Mouse (Mus musculus) layer of hippocampus, adult 9-11 months (tissue): ENCODE results near the gene Ulk4.

Source experiments
- DNase-seq: peaks from one replicate; pipeline ENCODE4 v3.0.0; 2022

The Ulk4 gene

DNA sequence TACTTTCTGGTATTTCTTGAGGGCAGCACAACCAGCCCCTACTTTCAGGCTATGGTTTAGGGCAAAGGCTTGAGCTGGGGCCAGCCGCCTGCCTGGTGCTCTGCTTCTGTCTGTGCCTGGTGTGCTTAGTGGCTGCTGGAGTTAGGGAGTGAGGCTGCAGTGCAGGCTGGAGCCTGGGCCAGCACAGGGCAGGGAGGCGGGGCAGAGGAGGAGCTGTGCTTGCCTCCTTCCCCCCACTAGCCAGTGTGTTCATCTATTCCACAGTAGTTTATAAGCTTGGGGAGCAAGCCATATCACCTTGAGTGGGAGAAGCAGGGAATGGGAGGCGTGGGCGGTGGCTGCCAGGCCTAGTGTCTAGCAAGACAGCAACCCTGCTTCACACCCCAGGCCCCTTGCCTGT lies 313.9 kb downstream of the Ulk4 start:
- DNase-seq: no peak

GRCm38 (mm10) chr9:120961969-120962700 lies 314.9 kb downstream of the Ulk4 start:
- DNase-seq: no peak

- peak; percentile 31 for DNase-seq
Measured at GRCm38 (mm10) chr9:120961466-120961865, 315.5 kb downstream of the Ulk4 start.

DNA sequence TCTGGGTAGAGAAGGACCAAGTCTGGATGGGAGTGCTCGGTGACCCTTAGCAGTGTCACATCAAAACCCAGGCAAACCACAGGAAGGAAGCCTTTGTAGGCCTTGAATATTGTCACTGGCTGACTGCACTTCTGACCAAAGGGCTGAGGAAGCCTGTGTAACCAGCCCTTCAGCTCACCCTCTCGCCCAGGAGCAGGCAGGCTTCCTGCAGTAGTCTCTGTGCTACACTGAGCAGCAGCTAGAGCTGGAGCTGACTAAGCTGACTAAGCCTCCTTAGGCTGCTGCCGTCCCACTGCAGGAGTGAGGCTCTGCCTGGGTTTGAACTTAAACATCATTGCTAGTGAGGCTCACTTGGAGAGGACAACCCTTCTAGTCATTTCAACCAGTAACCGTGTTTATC lies 316.4 kb downstream of the Ulk4 start:
- no peak for DNase-seq

DNA sequence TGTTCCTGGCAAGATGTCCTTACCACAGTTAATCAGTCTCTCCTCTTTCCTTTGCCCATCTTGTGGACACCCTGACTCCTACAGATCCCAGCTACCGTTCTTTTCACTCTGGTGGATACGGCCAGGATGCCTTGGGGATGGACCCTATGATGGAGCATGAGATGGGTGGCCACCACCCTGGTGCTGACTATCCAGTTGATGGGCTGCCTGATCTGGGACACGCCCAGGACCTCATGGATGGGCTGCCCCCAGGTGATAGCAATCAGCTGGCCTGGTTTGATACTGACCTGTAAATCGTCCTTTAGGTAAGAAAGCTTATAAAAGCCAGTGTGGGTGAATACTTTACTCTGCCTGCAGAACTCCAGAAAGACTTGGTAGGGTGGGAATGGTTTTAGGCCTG lies 317.8 kb downstream of the Ulk4 start:
- DNase-seq: no peak

DNA sequence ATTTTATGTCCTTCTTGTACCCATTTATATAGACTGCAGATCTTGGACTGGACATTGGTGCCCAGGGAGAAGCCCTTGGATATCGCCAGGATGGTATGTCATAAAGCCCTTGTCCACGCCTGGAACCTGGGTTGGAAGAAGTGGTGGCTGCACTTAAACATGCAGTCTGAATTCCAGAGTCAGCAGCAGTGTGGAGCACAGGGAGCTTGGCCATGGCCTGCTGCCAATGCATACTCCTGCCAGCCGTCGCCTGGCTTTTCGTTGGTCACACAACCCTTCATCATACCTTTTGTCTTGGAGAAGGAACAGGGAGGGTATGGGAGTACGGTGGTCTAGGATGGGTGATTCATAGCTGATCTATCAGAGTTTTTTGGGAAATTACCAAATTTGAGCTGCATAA lies 318.4 kb downstream of the Ulk4 start:
- no peak for DNase-seq

GRCm38 (mm10) chr9:120958051-120958450 lies 318.9 kb downstream of the Ulk4 start:
- DNase-seq: no peak

GRCm38 (mm10) chr9:120951947-120952346 lies 325.1 kb downstream of the Ulk4 start:
- DNase-seq: no peak

GRCm38 (mm10) chr9:120950761-120951160 lies 326.2 kb downstream of the Ulk4 start:
- DNase-seq: no peak

- no peak for DNase-seq
Measured at GRCm38 (mm10) chr9:120948832-120949231, 328.2 kb downstream of the Ulk4 start.

- no peak for DNase-seq
Measured at GRCm38 (mm10) chr9:120946131-120946530, 330.9 kb downstream of the Ulk4 start.

DNA sequence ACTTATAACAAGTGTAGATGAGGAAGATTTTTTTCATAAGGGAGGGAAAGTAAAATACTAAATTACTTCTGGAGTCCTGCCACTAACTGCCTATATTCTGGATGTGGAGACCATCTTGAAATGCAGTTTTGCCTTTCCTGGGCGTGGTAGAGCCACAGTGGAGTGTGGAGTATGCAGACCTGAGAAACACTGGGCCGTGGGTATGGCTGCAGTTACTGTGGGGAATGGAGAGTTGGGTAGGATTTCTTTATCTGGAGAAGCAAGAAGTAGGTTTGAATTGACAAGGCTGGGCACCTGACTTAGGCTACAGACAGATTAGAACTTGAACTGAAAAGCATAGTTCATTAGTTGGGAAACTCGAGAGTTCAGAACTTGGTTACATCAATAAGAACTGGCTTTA lies 332.8 kb downstream of the Ulk4 start:
- no peak for DNase-seq

DNA sequence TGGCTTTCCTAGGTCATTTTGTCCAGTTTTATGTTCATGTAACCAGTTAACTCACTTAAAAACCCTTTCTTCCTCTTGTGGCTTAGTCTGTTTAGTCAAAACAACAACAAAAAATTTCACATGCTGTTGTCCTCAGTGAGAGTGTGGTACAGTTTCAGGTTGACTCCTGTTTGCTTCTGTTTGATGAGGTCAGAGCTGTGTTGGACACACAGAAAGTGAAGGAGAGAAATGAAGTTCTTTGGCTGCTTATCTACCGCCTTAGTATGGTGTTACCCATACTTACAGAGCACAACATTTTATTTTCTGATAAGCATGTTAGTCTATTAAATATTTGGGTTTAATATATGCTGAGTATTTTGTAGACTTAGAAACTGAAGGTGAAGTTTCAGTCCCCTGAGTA lies 333.2 kb downstream of the Ulk4 start:
- no peak for DNase-seq

- no peak for DNase-seq
Measured at GRCm38 (mm10) chr9:120940858-120941257, 336.1 kb downstream of the Ulk4 start.

DNA sequence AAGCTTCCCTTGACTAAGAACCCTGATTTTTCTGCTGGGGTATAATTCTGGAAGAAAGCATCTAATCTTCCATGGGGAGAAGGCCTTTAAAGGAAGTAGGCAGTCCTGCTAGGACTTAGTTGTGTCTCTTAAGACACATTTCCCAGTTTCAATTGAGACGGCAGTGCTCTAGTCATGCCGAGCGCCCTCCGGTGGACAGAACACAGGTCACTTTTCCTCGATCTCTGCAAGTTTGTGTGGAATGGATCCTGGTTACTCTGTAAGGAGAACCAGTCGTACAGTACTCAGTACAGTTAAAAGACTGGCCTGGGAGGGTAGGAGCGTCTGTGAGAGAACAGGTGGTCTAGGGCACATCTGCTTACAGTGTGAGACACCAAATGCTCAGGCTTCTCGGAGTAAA lies 340.6 kb downstream of the Ulk4 start:
- DNase-seq: peak; percentile 57

GRCm38 (mm10) chr9:120935634-120935922 lies 341.4 kb downstream of the Ulk4 start:
- no peak for DNase-seq

GRCm38 (mm10) chr9:120934821-120935633 lies 342.0 kb downstream of the Ulk4 start:
- DNase-seq: no peak

DNA sequence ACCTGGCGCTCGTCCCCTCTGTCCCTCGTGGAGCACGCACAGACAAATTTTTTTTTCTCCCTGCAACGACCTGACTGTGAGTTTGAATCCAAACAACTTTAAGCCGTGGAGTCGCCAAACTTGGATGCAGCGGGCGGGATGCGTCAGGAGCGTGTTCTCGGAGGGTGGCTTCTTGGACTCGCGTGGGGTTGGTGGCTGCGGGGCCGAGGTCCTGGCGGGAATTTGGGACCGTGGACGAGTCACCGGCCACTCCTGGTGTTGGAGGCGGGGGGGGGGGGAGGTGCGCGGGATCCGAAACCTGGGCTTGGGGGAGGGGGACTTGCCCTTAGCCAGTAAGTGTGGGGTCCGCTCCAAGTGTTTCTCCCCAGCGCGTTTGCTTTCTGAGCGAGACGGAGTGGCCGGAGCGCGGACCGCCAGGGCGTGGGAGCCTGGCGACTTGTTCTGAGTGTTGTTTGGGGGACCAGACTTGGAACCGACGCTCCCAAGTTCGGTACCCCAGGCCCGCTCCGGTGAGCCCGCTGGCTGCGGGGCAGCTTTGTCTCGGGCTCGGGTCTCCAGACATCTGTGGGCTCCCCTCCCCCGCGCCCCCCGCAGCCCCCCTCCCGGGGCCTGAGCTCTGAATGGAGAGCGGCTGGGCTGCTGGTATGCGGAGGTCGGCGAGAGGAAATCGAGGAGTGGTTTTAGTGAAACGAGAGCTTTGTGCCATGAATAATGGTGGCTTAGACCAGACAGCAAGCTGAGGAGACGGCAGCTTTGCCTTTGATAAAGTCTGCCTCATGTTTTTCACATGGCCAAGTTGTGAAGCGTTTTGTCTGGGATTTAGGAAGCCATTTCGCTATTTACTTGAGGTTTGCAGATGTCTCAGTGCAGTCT lies 342.9 kb downstream of the Ulk4 start:
- DNase-seq: peak; percentile 21

GRCm38 (mm10) chr9:120933587-120933885 lies 343.5 kb downstream of the Ulk4 start:
- no peak for DNase-seq

DNA sequence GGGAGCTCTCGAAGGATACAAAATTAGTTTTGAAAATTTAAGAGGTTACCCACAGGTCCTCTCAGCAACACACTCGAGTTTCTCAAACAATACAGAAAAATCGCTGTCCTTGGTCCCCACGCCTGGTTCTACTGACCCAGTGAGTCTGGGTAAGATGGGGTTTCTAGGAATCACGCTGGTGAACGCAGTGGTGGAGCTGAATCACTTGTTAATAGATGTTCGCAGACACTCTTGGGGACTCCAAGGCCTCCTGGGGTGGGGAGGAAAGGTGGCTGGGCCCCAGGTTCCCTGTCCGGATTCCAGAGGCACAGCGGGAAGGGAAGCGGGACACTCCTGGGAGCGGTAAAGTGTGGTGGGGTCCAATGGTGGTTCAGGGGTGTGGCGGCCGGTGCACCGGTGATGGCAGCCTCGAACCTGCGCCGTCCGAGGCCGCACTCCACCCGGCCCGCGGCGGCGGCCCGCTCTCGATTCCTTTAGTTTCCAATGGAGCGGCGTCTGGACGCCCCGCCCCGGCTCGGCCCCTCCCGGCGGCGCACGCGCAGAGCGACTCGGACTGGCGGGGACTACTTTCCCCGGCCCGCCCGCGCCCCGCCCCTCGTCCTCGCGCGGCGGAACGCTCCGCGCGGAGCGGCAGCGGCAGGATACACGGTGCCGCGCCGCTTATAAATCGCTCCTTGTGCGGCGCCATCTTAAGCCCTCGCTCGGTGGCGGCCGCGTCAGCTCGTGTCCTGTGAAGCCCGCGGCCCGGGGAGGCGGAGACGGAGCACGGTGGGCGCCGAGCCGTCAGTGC lies 344.0 kb downstream of the Ulk4 start:
- peak; percentile 95 for DNase-seq

- peak; percentile 38 for DNase-seq
Measured at GRCm38 (mm10) chr9:120932371-120932770, 344.6 kb downstream of the Ulk4 start.

- DNase-seq: no peak
Measured at GRCm38 (mm10) chr9:120930811-120931210, 346.2 kb downstream of the Ulk4 start.

- no peak for DNase-seq
Measured at GRCm38 (mm10) chr9:120930021-120930420, 347.0 kb downstream of the Ulk4 start.
